Mouse (Mus musculus) neural tube, postnatal 0 days (tissue): ENCODE data around the gene Car12. TPM values are rescaled to one million over a fixed set of nuclear protein-coding genes. Genes with fewer than 3 reads are reported as not detected.

Experiments
- polyA plus RNA-seq: library from polyadenylated mRNA; unstranded; fragments of >200 nt; fragmentation: Nextera tagmentation; extraction: Ambion mirVana; gene quantifications from 2 replicates; pipeline ENCODE4 v1.2.1, GENCODE M21; 2015

Car12 gene
- polyA plus RNA-seq = 1.1 and 1.6 TPM in 2 replicates

DNA sequence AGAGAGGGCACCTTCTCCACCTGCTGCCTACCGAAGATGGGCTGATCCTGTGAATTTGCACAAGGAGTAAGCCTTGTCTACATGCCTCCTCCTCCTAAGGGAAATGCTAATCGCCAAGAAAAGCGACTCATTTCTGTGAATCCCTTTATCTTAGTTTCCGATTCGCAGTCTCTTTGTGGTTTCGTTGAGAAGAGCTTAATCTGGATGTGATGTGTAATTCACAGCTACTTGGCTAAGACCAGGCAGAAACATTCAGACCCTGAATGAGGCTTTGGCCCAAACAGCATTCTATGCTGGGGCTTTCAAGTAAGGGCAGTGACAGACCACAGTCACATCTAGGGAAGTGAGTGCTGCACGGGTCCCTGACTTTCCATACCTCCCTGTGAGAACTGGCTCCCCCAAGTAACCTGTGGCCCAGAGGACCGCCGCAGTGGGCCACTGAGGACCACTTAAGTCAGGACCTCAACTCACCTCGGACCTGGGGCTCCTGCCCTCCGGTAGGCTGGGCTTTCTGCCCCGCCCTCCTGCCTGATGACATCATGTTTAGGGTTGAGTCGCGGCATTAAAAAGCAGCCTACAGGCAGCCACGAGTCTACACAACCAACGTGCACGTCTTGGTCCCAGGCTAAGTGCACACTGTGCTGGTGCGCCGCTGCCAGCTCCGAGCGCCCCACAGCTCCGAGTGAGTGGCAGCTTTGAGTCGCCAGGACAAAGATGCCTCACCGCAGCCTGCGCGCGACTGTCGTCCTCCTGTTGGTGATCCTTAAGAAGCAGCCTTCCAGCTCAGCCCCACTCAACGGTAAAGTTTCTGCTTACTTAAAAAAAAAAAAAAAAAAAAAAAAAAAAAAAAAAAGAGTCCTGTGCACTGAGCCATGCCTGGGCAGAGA is at the start of gene Car12:
Gene Car12 (plus strand): TSS at position 552 of the 887 bp plus-strand sequence.

DNA sequence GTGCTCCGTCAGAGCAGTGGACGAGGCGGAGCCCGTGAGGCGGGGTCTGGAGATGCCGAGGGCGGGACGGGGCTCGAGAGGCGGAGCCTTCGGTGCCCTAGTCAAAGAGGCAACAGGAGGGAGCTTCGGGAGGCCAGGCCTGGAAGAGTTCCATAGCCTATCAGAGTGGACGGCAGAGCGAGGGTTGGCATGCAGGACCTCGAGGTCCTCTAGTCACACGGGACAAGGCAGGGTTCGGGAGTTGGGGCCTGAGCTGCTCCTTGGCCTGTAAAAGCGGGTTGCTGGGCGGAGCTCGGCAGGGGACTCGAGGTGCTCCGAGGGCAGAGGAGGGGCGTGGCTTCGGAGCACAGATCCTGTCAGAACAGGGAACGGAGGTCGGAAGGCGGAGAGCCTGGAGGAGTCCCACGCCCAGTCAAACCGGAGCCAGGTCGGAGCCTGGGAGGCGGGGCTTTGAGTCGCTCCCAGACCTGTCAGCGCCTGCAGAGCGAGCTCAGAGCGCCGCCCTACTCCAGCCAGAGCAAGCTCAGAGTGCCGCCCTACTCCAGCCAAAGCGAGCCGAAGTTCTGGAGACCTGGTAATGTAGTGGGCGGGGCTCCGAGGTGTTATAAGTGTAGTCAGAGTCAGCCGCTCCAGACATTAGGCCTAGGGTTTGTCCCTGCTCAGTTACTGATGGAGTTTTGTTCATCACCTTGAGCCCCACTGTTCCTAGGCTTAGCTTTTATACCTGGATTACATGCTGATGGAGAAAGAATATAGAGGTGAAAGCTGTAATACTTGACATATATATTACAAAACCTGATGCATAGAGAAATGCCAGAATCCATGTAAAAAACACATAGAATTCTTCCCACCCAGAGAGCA is 82.2 kb downstream of the Car12 start, which contains the start of gene Aph1b:
Gene Aph1b (minus strand): TSS at position 27 of the 861 bp plus-strand sequence.

DNA sequence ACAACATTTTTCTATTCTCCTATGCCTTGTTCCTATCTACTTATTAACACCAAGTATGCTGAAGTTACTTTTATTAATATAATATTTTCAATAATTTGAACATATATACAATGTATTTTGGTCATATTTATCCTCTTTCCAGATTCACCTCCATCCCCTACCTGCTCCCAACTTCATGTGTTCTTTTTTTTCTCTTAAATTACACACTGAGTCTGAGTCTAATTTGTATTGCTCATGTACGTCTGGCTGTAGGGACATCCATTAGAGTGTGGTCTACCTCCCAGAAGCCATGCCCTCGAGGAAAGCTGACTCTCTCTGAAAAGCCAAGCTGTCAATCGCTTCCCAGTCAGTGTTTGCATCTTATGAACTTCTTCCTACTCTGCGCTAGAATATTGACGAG is 83.3 kb downstream of the Car12 start, which contains the start of gene Gm10647:
Gene Gm10647 (plus strand): TSS at position 301 of the 400 bp plus-strand sequence.

Other genes with a start within 250 kb of the Car12 start
- 0.50 and 0.66 TPM in 2 replicates for gene Fbxl22, start 199.1 kb upstream of the Car12 start, polyA plus RNA-seq
- gene Usp3, start 120.5 kb upstream of the Car12 start, polyA plus RNA-seq = 39.0 and 39.5 TPM in 2 replicates
- gene Aph1b, start 81.8 kb downstream of the Car12 start, polyA plus RNA-seq = 13.8 and 14.3 TPM in 2 replicates
- gene Gm10647, start 83.4 kb downstream of the Car12 start, polyA plus RNA-seq = 0.36 and 0.61 TPM in 2 replicates
- 5.6 and 6.3 TPM in 2 replicates for gene Aph1c, start 121.0 kb downstream of the Car12 start, polyA plus RNA-seq
- gene Rab8b, start 206.0 kb downstream of the Car12 start, polyA plus RNA-seq = 23.5 and 26.0 TPM in 2 replicates
- gene Rps27l, start 232.4 kb downstream of the Car12 start, polyA plus RNA-seq = 238 and 269 TPM in 2 replicates